Mouse (Mus musculus): ENCODE data around the gene Wdr20. TPM values are rescaled to one million over a fixed set of nuclear protein-coding genes. Genes with fewer than 3 reads are reported as not detected.

Wdr20 gene
- polyA plus RNA-seq, 1 experiment from 2014 or later: 24.5 TPM

DNA sequence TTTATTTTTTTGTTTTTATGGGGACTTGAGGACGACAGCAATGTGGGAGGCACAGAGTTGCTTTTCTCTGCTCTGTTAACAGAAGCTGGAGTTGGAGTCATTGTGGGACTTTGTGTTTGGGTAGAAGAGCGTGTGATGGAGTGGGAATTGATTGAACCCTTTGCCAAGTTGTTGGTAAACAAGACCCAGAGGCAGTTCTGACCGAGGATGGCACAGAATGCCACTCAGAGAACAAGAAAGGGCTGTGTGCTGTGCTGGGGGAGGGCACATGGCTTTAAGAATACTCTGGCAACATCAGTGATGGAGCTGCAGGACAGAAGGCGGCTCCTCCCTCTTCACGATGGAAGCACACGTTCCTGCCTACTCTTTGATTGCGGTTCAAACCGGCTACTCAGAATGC, 43.4 kb downstream of the Wdr20 start:
- ATAC-seq (ENCODE audit: insufficient number of reproducible peaks, low FRiP score, low TSS enrichment, low read depth): no peak
- Histone ChIP-seq H3K9ac (no peak overlapping the region), H3K4me3 (replicated peaks) (no peak overlapping the region), H3K9me3 (replicated peaks) (no peaks in the 10 kb centered on the region), H3K4me2 (replicated peaks) (no peak overlapping the region), H3K27me3 (no peaks in the 10 kb centered on the region), H3K36me3 (peaks cover 30% of the 10 kb centered on the region), H3K27ac (replicated peaks) (no peak overlapping the region), H3K4me1 (0 out of 2 replicates have a peak, but pooled peaks cover under 1% of the 10 kb centered on the region)
- 74% methylated on average over 8 of the region's 8 CpGs for WGBS

DNA sequence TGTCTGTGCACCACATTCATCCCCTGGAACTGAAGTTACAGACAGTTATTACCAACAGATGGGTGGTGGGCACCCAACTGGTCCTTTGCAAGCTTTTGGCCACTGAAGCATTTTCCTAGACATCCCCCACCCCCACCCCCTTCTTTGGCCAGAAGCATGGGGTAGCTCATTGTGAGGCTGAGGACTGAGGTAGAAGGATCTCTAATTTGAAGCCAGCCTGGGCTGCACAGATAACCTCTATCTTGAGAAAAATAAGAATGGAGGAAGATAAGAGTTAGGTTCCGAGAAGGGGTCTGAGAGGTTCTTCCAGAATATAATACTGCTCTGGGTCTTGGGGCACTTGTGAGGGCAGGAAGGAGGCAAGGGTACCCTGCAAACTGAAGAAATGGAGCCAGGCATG, 44.5 kb downstream of the Wdr20 start:
- 87% methylated on average over 1 of the region's 1 CpGs for WGBS
- no peaks in the 10 kb centered on the region for H3K4me1 ChIP-seq
- no peaks in the 10 kb centered on the region for H3K27me3 ChIP-seq
- H3K9ac ChIP-seq: no peak overlapping the region
- H3K27ac ChIP-seq (replicated peaks): no peak overlapping the region
- H3K9me3 ChIP-seq (replicated peaks): no peaks in the 10 kb centered on the region
- no peak for ATAC-seq (ENCODE audit: insufficient number of reproducible peaks, low FRiP score, low TSS enrichment, low read depth)
- H3K4me2 ChIP-seq (replicated peaks): no peak overlapping the region
- peaks cover 36% of the 10 kb centered on the region for H3K36me3 ChIP-seq
- H3K4me3 ChIP-seq (replicated peaks): no peak overlapping the region

DNA sequence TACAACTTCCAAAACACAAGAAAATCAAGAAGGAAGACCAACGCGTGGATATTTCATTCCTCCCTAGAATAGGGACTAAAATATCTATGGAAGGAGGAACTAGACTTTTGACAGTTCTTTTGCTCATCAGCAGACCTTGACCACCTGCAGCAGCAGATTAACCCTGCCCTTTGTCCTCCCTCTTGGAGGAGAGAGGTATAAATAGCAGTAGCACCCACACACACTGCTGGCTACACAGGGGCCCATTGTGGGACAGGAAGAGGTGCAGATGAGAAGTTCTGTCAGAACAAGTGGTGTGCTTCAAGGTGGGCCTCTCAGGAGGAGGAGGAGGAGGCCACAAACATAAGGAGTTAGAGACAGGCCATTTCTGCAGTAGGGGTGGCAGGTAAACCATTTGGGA, 46.5 kb downstream of the Wdr20 start:
- Histone ChIP-seq H3K9me3 (replicated peaks) (no peaks in the 10 kb centered on the region), H3K36me3 (peaks cover 36% of the 10 kb centered on the region), H3K27me3 (no peaks in the 10 kb centered on the region), H3K9ac (no peak overlapping the region), H3K4me1 (peaks cover under 1% of the 10 kb centered on the region), H3K27ac (replicated peaks) (no peak overlapping the region), H3K4me2 (replicated peaks) (no peak overlapping the region), H3K4me3 (replicated peaks) (no peak overlapping the region)
- 92% methylated on average over 2 of the region's 2 CpGs for WGBS
- no peak for ATAC-seq (ENCODE audit: insufficient number of reproducible peaks, low FRiP score, low TSS enrichment, low read depth)

DNA sequence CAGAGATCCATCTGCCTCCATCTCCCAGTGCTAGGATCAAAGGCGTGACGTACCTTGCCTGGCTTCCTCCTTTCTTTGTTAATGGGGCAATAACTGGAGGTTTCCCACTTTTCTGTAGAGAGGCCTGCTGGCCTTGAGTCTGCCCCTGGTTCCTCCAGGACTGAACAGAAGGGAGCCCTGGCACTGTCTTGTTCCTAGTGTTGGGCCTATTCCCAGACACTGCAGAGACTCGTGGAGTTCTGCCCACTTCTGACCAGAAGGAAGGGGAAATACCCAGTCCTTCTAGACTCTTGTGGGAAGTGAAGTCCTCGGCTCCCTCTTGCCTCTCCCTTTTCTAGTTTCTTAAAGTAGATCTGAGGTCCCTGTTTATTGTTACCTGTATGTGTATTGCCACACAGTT, 48.5 kb downstream of the Wdr20 start:
- H3K4me1 ChIP-seq: peaks cover 4% of the 10 kb centered on the region
- no peaks in the 10 kb centered on the region for H3K9me3 ChIP-seq (replicated peaks)
- H3K4me3 ChIP-seq (replicated peaks): no peak overlapping the region
- no peaks in the 10 kb centered on the region for H3K27me3 ChIP-seq
- no peak overlapping the region for H3K27ac ChIP-seq (replicated peaks)
- H3K36me3 ChIP-seq: peaks cover 26% of the 10 kb centered on the region
- ATAC-seq (ENCODE audit: insufficient number of reproducible peaks, low FRiP score, low TSS enrichment, low read depth): no peak
- no peak overlapping the region for H3K4me2 ChIP-seq (replicated peaks)
- H3K9ac ChIP-seq: no peak overlapping the region
- 72% methylated on average over 4 of the region's 4 CpGs for WGBS

DNA sequence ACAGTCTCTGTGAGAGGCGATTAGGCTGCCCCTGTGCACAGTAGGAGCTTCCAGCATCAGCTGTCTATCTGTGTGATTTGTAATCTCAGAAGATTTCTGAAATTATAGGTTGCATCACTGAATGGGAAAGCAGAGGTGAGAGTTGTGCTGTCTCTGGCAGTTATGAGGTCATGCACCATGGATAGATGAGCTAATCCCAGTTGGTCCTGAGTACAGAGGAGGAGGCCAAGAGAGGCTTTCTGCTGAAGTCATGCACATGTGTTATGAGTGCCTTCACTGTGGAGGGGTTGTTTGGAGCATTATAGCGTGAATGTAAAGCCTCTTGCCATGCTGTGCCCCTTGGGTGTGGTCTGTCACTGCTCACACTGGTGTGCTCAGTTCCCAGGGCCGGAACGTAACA, 52.8 kb downstream of the Wdr20 start:
- Histone ChIP-seq H3K9ac (no peak overlapping the region), H3K9me3 (replicated peaks) (no peaks in the 10 kb centered on the region), H3K27me3 (no peaks in the 10 kb centered on the region), H3K4me3 (replicated peaks) (no peak overlapping the region), H3K4me1 (peaks cover 4% of the 10 kb centered on the region), H3K4me2 (replicated peaks) (no peak overlapping the region), H3K36me3 (peaks cover 16% of the 10 kb centered on the region), H3K27ac (replicated peaks) (no peak overlapping the region)
- ATAC-seq (ENCODE audit: insufficient number of reproducible peaks, low FRiP score, low TSS enrichment, low read depth): no peak
- WGBS: 73% methylated on average over 4 of the region's 4 CpGs

DNA sequence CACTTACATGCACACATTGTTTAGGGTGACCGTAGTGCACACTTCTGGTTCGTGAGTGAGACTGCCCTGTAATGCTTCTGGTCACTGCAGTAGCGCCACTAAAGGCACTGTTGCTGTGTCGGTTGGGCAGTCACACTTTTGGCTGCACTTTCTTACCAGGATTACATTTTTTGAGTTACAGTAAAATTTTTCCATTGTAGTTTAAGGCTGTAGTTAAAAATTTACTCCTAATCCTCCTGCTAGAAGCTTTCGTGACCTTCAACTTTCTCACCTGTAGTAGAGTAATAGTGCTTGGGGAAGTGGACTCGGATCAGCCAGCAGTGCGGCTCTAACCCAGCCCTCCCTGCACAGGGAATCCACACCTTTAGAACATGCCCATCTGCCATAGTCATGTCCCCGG, 53.3 kb downstream of the Wdr20 start:
- WGBS: 92% methylated on average over 8 of the region's 8 CpGs
- no peak overlapping the region for H3K27ac ChIP-seq (replicated peaks)
- H3K9me3 ChIP-seq (replicated peaks): no peaks in the 10 kb centered on the region
- H3K36me3 ChIP-seq: peaks cover 20% of the 10 kb centered on the region
- peaks cover 4% of the 10 kb centered on the region for H3K4me1 ChIP-seq
- no peak for ATAC-seq (ENCODE audit: insufficient number of reproducible peaks, low FRiP score, low TSS enrichment, low read depth)
- no peaks in the 10 kb centered on the region for H3K27me3 ChIP-seq
- no peak overlapping the region for H3K4me3 ChIP-seq (replicated peaks)
- H3K4me2 ChIP-seq (replicated peaks): no peak overlapping the region
- no peak overlapping the region for H3K9ac ChIP-seq

DNA sequence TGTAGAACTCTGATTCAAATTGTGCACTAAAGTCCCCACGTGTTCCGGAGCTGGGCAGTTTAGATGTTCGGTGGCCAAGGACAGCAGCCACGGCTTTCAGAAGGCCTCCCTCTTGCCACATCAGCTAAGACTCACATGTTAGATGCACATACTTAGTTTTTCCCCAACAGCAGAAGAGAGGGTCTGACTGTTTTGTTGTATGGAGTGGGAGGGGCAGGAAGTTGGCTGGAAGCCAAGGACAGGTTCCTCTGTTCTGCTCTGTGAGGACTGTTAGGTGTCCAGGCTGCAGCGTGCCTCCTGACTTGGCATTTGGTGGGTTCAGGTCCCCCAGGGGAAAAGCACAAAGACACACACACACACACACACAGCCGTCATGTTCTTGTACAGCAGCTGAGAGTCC, 57.3 kb downstream of the Wdr20 start:
- peaks cover 4% of the 10 kb centered on the region; the same call in 1 of the 2 replicates for H3K4me1 ChIP-seq
- H3K27me3 ChIP-seq: no peaks in the 10 kb centered on the region
- no peak overlapping the region for H3K4me2 ChIP-seq (replicated peaks)
- no peaks in the 10 kb centered on the region for H3K9me3 ChIP-seq (replicated peaks)
- ATAC-seq (ENCODE audit: insufficient number of reproducible peaks, low FRiP score, low TSS enrichment, low read depth): no peak
- peaks cover 16% of the 10 kb centered on the region for H3K36me3 ChIP-seq
- WGBS: 87% methylated on average over 6 of the region's 6 CpGs
- no peak overlapping the region for H3K4me3 ChIP-seq (replicated peaks)
- H3K9ac ChIP-seq: no peak overlapping the region
- H3K27ac ChIP-seq (replicated peaks): no peak overlapping the region

DNA sequence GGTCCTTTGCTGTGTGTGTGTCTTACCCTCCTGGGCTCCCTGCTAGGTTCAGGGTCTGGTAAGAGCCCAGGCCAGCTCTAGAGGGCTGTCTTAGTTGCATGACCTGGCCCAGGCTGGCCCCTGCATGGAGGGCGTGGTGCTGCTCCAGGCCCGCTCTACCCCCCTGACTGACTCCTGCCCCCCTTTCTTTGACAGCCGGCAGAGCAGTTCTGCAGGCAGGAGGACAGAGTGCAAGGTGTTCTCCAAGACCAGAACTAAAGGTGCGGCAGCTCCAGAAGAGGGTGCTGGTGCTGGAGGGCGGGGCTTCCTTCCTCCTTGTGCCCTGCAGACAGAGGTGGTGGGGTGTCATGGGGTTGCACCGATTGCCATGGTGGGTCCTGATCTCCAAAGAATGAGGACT, 59.0 kb downstream of the Wdr20 start:
- no peaks in the 10 kb centered on the region for H3K27me3 ChIP-seq
- H3K36me3 ChIP-seq: peaks cover 16% of the 10 kb centered on the region
- no peak overlapping the region for H3K4me2 ChIP-seq (replicated peaks)
- H3K4me1 ChIP-seq: peaks cover 4% of the 10 kb centered on the region; the same call in 1 of the 2 replicates
- H3K4me3 ChIP-seq (replicated peaks): no peak overlapping the region
- no peak overlapping the region for H3K9ac ChIP-seq
- H3K9me3 ChIP-seq (replicated peaks): no peaks in the 10 kb centered on the region
- ATAC-seq (ENCODE audit: insufficient number of reproducible peaks, low FRiP score, low TSS enrichment, low read depth): no peak
- no peak overlapping the region for H3K27ac ChIP-seq (replicated peaks)
- WGBS: 84% methylated on average over 5 of the region's 6 CpGs

DNA sequence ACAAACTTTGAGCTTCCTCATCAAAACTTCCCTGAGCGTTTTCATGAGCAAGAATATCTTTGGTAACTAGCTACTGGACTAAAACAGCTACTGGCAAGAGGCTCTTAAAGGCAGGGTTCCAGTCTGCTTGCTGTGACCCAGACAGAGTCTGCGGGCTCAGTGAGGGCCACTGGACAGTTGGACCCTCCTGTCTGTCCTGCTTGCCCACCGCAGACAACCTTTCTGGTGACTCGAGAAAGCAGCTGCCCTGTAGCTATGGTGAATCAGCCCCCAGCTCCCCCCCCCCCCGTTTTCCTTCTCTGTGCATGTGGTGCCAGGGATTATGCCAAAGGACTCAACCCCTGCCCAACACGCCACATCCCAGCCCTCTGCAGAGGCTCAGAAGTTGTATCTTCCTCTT, 59.5 kb downstream of the Wdr20 start:
- Histone ChIP-seq H3K4me3 (replicated peaks) (no peak overlapping the region), H3K27me3 (no peaks in the 10 kb centered on the region), H3K4me2 (replicated peaks) (no peak overlapping the region), H3K9me3 (replicated peaks) (no peaks in the 10 kb centered on the region), H3K4me1 (peaks cover 4% of the 10 kb centered on the region; the same call in 1 of the 2 replicates), H3K36me3 (peaks cover 16% of the 10 kb centered on the region), H3K9ac (no peak overlapping the region), H3K27ac (replicated peaks) (no peak overlapping the region)
- WGBS: 79% methylated on average over 6 of the region's 6 CpGs
- ATAC-seq (ENCODE audit: insufficient number of reproducible peaks, low FRiP score, low TSS enrichment, low read depth): no peak

DNA sequence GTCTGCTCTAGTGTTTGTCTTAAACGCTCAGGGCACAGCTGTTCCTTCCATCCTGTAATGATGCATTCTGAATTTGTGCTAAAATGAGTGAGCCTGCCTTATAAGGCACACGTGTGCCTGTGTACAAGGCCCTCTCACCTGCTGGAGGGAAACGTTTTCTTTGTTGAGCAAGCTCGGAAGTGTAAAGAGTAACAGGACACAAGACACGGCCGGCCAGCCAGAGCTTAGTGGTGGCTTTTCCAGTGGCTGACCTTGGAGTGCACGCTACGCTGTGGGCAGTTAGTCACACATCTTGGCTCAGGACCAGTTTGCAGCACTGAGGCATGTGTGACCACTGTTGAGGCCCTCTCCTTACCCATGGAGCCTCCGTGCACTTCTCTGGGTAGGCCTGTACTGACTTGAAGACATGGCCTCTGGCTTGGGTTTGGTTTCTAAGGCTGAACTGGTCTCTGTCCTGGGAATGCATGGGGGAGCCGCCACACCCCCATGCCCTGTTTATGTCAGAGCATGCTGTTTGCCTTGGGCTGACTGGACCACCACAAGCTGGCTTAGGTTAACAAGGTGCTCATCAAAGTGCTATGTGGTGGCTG, 60.2 kb downstream of the Wdr20 start:
- WGBS: 81% methylated on average over 10 of the region's 10 CpGs
- no peak overlapping the region for H3K4me2 ChIP-seq (replicated peaks)
- H3K4me1 ChIP-seq: peaks cover 7% of the 10 kb centered on the region
- peaks cover 16% of the 10 kb centered on the region for H3K36me3 ChIP-seq
- no peaks in the 10 kb centered on the region for H3K9me3 ChIP-seq (replicated peaks)
- no peaks in the 10 kb centered on the region for H3K27me3 ChIP-seq
- H3K9ac ChIP-seq: no peak overlapping the region
- no peak for ATAC-seq (ENCODE audit: insufficient number of reproducible peaks, low FRiP score, low TSS enrichment, low read depth)
- H3K27ac ChIP-seq (replicated peaks): no peak overlapping the region
- no peak overlapping the region for H3K4me3 ChIP-seq (replicated peaks)

DNA sequence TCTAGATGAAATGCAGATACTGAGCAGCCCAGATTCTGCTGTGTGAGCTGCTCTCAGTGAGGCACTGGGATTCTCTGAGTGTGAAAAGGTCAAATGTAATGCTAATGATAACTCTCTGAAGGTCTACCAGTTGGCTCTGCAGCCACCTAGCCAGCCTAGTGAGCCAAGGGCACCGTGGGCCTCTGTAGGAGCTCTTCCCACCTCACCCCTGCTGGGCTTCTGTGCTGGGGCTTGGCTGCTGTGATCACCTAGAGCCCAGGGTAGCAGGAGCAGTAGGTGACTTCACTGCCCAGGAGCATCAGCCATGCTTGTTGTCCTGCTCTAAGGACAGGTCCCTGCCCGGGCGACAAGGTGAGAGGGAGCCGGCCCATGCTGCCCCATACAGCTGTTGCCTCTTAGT, 61.5 kb downstream of the Wdr20 start:
- Histone ChIP-seq H3K4me3 (replicated peaks) (no peak overlapping the region), H3K27ac (replicated peaks) (no peak overlapping the region), H3K4me2 (replicated peaks) (no peak overlapping the region), H3K9ac (no peak overlapping the region), H3K27me3 (no peaks in the 10 kb centered on the region), H3K4me1 (peaks cover 13% of the 10 kb centered on the region), H3K9me3 (replicated peaks) (no peaks in the 10 kb centered on the region), H3K36me3 (peaks cover 12% of the 10 kb centered on the region)
- WGBS: 95% methylated on average over 4 of the region's 4 CpGs
- no peak for ATAC-seq (ENCODE audit: insufficient number of reproducible peaks, low FRiP score, low TSS enrichment, low read depth)

DNA sequence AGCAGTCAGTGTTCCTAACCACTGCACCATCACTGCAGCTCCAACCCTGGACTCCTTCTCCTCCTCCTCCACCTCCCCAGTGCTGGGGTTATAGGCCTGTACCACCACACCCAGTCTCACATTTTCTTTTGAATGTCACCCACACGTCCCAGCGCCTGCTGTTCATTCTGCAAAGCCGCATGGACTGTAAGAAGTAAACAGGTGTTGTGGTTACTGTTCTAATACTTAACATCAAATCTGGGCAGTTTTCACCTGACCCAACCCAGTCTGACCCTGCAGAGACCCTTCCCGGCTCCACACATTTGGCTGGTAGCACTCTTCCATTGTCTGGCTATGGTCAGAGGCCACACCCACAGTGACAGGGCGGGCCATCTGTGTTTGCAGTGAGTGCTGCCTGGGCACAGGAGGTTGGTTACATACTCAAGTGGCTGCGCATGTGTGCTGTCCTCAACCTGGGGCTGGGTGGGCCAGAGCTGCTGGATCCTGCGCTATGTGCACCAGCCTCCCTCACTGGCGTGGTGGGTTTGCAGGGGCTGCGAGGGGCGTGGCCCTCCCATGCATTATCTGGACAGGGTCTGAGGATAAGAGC, 64.2 kb downstream of the Wdr20 start:
- no peak for ATAC-seq (ENCODE audit: insufficient number of reproducible peaks, low FRiP score, low TSS enrichment, low read depth)
- no peak overlapping the region for H3K9ac ChIP-seq
- 83% methylated on average over 10 of the region's 10 CpGs for WGBS

More for the DNA sequence above, 64.2 kb downstream of the Wdr20 start:
- H3K27ac ChIP-seq (replicated peaks): no peak overlapping the region
- no peaks in the 10 kb centered on the region for H3K9me3 ChIP-seq (replicated peaks)
- H3K4me1 ChIP-seq: peaks cover 15% of the 10 kb centered on the region
- 0 out of 2 replicates have a peak, but pooled peaks cover 4% of the 10 kb centered on the region for H3K36me3 ChIP-seq
- no peak overlapping the region for H3K4me3 ChIP-seq (replicated peaks)
- H3K27me3 ChIP-seq: no peaks in the 10 kb centered on the region
- H3K4me2 ChIP-seq (replicated peaks): no peak overlapping the region

All from embryonic facial prominence, embryonic 15.5 days (tissue).